Mouse (Mus musculus): ENCODE data around the gene Clec9a. TPM values are rescaled to one million over a fixed set of nuclear protein-coding genes. Genes with fewer than 3 reads are reported as not detected.

The Clec9a gene
- polyA plus RNA-seq, 1 experiment, result not detected

GRCm38 (mm10) chr6:129385000-129385399 is 23.7 kb upstream of the Clec9a start:
- 65% methylated on average over 4 of the region's 4 CpGs for WGBS
- no peak overlapping the region for H3K4me3 ChIP-seq (ENCODE audit: insufficient read depth, low read depth, low read length)
- no peak overlapping the region for H3K27ac ChIP-seq (ENCODE audit: insufficient read depth, low read depth, low read length)
- H3K4me1 ChIP-seq (ENCODE audit: control insufficient read depth, insufficient read depth, low read length), result no peaks in the 10 kb centered on the region
- TF ChIP-seq CTCF (IDR thresholded peaks at IDR 0.05; ENCODE audit: insufficient read depth, low read depth, low read length) (no peak), POLR2A (IDR thresholded peaks at IDR 0.05; ENCODE audit: insufficient read depth, low read depth, low read length) (no peak)

GRCm38 (mm10) chr6:129385774-129386173 is 22.9 kb upstream of the Clec9a start, which contains the start of gene Clec12b:
TSS of gene Clec12b (minus strand) at chr6:129385874.
- Histone ChIP-seq H3K4me1 (ENCODE audit: control insufficient read depth, insufficient read depth, low read length) (no peaks in the 10 kb centered on the region), H3K27ac (ENCODE audit: insufficient read depth, low read depth, low read length) (no peak within 1 kb of the TSS), H3K4me3 (ENCODE audit: insufficient read depth, low read depth, low read length) (no peak within 1 kb of the TSS)
- TF ChIP-seq CTCF (IDR thresholded peaks at IDR 0.05; ENCODE audit: insufficient read depth, low read depth, low read length) (no peak), POLR2A (IDR thresholded peaks at IDR 0.05; ENCODE audit: insufficient read depth, low read depth, low read length) (no peak)
- WGBS, result 82% methylated on average over 2 of the region's 2 CpGs

- no peak overlapping the region for H3K27ac ChIP-seq (ENCODE audit: insufficient read depth, low read depth, low read length)
- no peaks in the 10 kb centered on the region for H3K4me1 ChIP-seq (ENCODE audit: control insufficient read depth, insufficient read depth, low read length)
- WGBS, result 20% methylated on average over 2 of the region's 2 CpGs
- H3K4me3 ChIP-seq (ENCODE audit: insufficient read depth, low read depth, low read length), result no peak overlapping the region
- TF ChIP-seq POLR2A (IDR thresholded peaks at IDR 0.05; ENCODE audit: insufficient read depth, low read depth, low read length) (no peak), CTCF (IDR thresholded peaks at IDR 0.05; ENCODE audit: insufficient read depth, low read depth, low read length) (no peak)
Observed at GRCm38 (mm10) chr6:129393087-129393720, 15.5 kb upstream of the Clec9a start.

GRCm38 (mm10) chr6:129393732-129394131 is 14.9 kb upstream of the Clec9a start:
- TF ChIP-seq CTCF (IDR thresholded peaks at IDR 0.05; ENCODE audit: insufficient read depth, low read depth, low read length) (no peak), POLR2A (IDR thresholded peaks at IDR 0.05; ENCODE audit: insufficient read depth, low read depth, low read length) (no peak)
- 79% methylated on average over 6 of the region's 6 CpGs for WGBS
- no peak overlapping the region for H3K27ac ChIP-seq (ENCODE audit: insufficient read depth, low read depth, low read length)
- H3K4me3 ChIP-seq (ENCODE audit: insufficient read depth, low read depth, low read length), result no peak overlapping the region
- H3K4me1 ChIP-seq (ENCODE audit: control insufficient read depth, insufficient read depth, low read length), result no peaks in the 10 kb centered on the region

- no peak within 1 kb of the TSS for H3K4me3 ChIP-seq (ENCODE audit: insufficient read depth, low read depth, low read length)
- no peaks in the 10 kb centered on the region for H3K4me1 ChIP-seq (ENCODE audit: control insufficient read depth, insufficient read depth, low read length)
- 94% methylated on average over 8 of the region's 8 CpGs for WGBS
- no peak within 1 kb of the TSS for H3K27ac ChIP-seq (ENCODE audit: insufficient read depth, low read depth, low read length)
- no peak for TF ChIP-seq CTCF (IDR thresholded peaks at IDR 0.05; ENCODE audit: insufficient read depth, low read depth, low read length)
- TF ChIP-seq POLR2A (IDR thresholded peaks at IDR 0.05; ENCODE audit: insufficient read depth, low read depth, low read length), result no peak
Observed at GRCm38 (mm10) chr6:129396997-129397396, 11.7 kb upstream of the Clec9a start, which contains the start of gene Clec1b. TSS of gene Clec1b (plus strand) at chr6:129397297.

- Histone ChIP-seq H3K4me1 (ENCODE audit: control insufficient read depth, insufficient read depth, low read length) (no peaks in the 10 kb centered on the region), H3K27ac (ENCODE audit: insufficient read depth, low read depth, low read length) (no peak overlapping the region), H3K4me3 (ENCODE audit: insufficient read depth, low read depth, low read length) (no peak overlapping the region)
- no peak for TF ChIP-seq CTCF (IDR thresholded peaks at IDR 0.05; ENCODE audit: insufficient read depth, low read depth, low read length)
- no peak for TF ChIP-seq POLR2A (IDR thresholded peaks at IDR 0.05; ENCODE audit: insufficient read depth, low read depth, low read length)
- WGBS, result 69% methylated on average over 6 of the region's 6 CpGs
Observed at GRCm38 (mm10) chr6:129399945-129400344, 8.7 kb upstream of the Clec9a start.

GRCm38 (mm10) chr6:129402404-129402803 is 6.3 kb upstream of the Clec9a start:
- Histone ChIP-seq H3K4me1 (ENCODE audit: control insufficient read depth, insufficient read depth, low read length) (no peaks in the 10 kb centered on the region), H3K27ac (ENCODE audit: insufficient read depth, low read depth, low read length) (no peak overlapping the region), H3K4me3 (ENCODE audit: insufficient read depth, low read depth, low read length) (no peak overlapping the region)
- TF ChIP-seq POLR2A (IDR thresholded peaks at IDR 0.05; ENCODE audit: insufficient read depth, low read depth, low read length), result no peak
- no peak for TF ChIP-seq CTCF (IDR thresholded peaks at IDR 0.05; ENCODE audit: insufficient read depth, low read depth, low read length)
- WGBS, result 92% methylated on average over 2 of the region's 2 CpGs

GRCm38 (mm10) chr6:129403391-129403790 is 5.3 kb upstream of the Clec9a start:
- H3K4me3 ChIP-seq (ENCODE audit: insufficient read depth, low read depth, low read length), result no peak overlapping the region
- 74% methylated on average over 6 of the region's 6 CpGs for WGBS
- H3K27ac ChIP-seq (ENCODE audit: insufficient read depth, low read depth, low read length), result no peak overlapping the region
- TF ChIP-seq CTCF (IDR thresholded peaks at IDR 0.05; ENCODE audit: insufficient read depth, low read depth, low read length) (no peak), POLR2A (IDR thresholded peaks at IDR 0.05; ENCODE audit: insufficient read depth, low read depth, low read length) (no peak)
- H3K4me1 ChIP-seq (ENCODE audit: control insufficient read depth, insufficient read depth, low read length), result no peaks in the 10 kb centered on the region

GRCm38 (mm10) chr6:129405999-129406398 is 2.7 kb upstream of the Clec9a start:
- Histone ChIP-seq H3K4me1 (ENCODE audit: control insufficient read depth, insufficient read depth, low read length) (no peaks in the 10 kb centered on the region), H3K4me3 (ENCODE audit: insufficient read depth, low read depth, low read length) (no peak overlapping the region), H3K27ac (ENCODE audit: insufficient read depth, low read depth, low read length) (no peak overlapping the region)
- TF ChIP-seq CTCF (IDR thresholded peaks at IDR 0.05; ENCODE audit: insufficient read depth, low read depth, low read length) (no peak), POLR2A (IDR thresholded peaks at IDR 0.05; ENCODE audit: insufficient read depth, low read depth, low read length) (no peak)
